Mouse (Mus musculus) bone marrow macrophage, adult 2 months (primary cell): ENCODE data around the gene Nfkbid.

ENCODE experiments used
- CTCF ChIP-seq: IDR thresholded peaks from 2 replicates; pipeline ENCODE4 v1.5.1; 2012; ENCODE audit warnings: low read depth, mild to moderate bottlenecking, low read length, moderate library complexity
- POLR2A ChIP-seq: IDR thresholded peaks from 2 replicates; pipeline ENCODE4 v1.6.1; 2012; ENCODE audit warnings: mild to moderate bottlenecking, low read depth, low read length, borderline replicate concordance

DNA sequence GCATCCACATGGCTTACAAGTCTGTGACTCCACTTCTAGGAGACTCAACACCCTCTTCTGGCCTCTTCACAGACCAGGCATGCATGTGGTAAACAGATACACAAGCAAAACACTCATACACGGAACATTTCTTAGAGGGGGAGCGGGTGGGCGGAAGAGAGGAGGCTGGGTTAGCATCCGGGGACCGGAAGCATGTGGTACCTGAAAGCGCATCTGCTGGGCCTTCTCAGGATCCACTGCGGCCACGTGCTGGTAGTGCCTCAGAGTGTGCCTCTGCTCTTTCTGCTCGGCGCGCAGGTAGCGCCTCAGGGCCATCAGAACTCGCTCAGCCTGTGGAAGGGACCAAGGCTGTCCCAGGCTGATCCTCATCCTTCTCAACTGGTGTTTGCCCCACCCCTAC is 18.2 kb downstream of the Nfkbid start:
- TF ChIP-seq CTCF = no peak
- no peak for TF ChIP-seq POLR2A
